Mouse (Mus musculus) heart, postnatal 0 days (tissue): Measurements from ENCODE around the gene C2cd4b. TPM values are rescaled to one million over a fixed set of nuclear protein-coding genes. Genes with fewer than 3 reads are reported as not detected.

ENCODE experiments used
- ATAC-seq: fragments of 200-750 bp; cut with Nextera tagmentation; 2 replicates; pipeline ENCODE4 v1.8.0; 2017; ENCODE audit warnings: low read depth, moderate number of reproducible peaks, moderate library complexity; ENCODE audit not compliant: insufficient read depth
- DNase-seq: peaks from one replicate; pipeline ENCODE4 v3.0.0-alpha.2; 2016; ENCODE audit warnings: low spot score
- H3K27ac ChIP-seq: fragments of 300-500 bp; sonication (generic); 2 replicates; pipeline ENCODE4 v1.5.1; 2014; ENCODE audit warnings: low read depth, mild to moderate bottlenecking
- H3K27me3 ChIP-seq: fragments of 300-500 bp; sonication (generic); 2 replicates; pipeline ENCODE4 v1.6.1; 2014; ENCODE audit warnings: low read length, mixed read lengths; ENCODE audit not compliant: control insufficient read depth, insufficient read depth
- H3K36me3 ChIP-seq: fragments of 300-500 bp; sonication (generic); replicated peaks from 2 replicates; pipeline ENCODE4 v1.6.1; 2014; ENCODE audit warnings: low read length, mixed read lengths; ENCODE audit not compliant: control insufficient read depth, insufficient read depth
- H3K4me1 ChIP-seq: fragments of 300-500 bp; sonication (generic); 2 replicates; pipeline ENCODE4 v1.6.1; 2014; ENCODE audit warnings: antibody characterized with exemption; ENCODE audit not compliant: control insufficient read depth, insufficient read depth
- H3K4me2 ChIP-seq: fragments of 300-500 bp; sonication (generic); 2 replicates; pipeline ENCODE4 v1.6.1; 2014; ENCODE audit warnings: low read depth, mild to moderate bottlenecking, low read length, moderate library complexity
- H3K4me3 ChIP-seq: fragments of 300-500 bp; sonication (generic); 2 replicates; pipeline ENCODE4 v1.5.1; 2014; ENCODE audit warnings: low read depth, low read length
- H3K9ac ChIP-seq: fragments of 300-500 bp; sonication (generic); replicated peaks from 2 replicates; pipeline ENCODE4 v1.6.1; 2014; ENCODE audit warnings: low read depth, low read length, mixed read lengths
- H3K9me3 ChIP-seq: fragments of 300-500 bp; sonication (generic); replicated peaks from 2 replicates; pipeline ENCODE4 v1.6.1; 2016; ENCODE audit warnings: low read length; ENCODE audit not compliant: control insufficient read depth
- CTCF ChIP-seq: IDR thresholded peaks from 2 replicates; pipeline ENCODE4 v1.5.1; 2016; ENCODE audit warnings: antibody characterized with exemption, control low read depth, low read depth
- EP300 ChIP-seq: IDR thresholded peaks from 2 replicates; pipeline ENCODE4 v1.6.1; 2016; ENCODE audit warnings: antibody characterized with exemption, low read depth
- whole genome bisulfite sequencing: fragments of 180-500 bp; shearing (Covaris S2); extraction: QIAGEN DNeasy Blood & Tissue Kit; methylation state at CpG from one replicate; pipeline ENCODE4 v1.1.7; 2014; 5-methylcytosine and 5-hydroxymethylcytosine counted together
- polyA plus RNA-seq: library from polyadenylated mRNA; unstranded; fragments of >200 nt; fragmentation: Nextera tagmentation; extraction: Ambion mirVana; gene quantifications from 2 replicates; pipeline ENCODE4 v1.2.1, GENCODE M21; 2015
- total RNA-seq: library from RNA; depleted of rRNA; stranded (reverse); fragments of >200 nt; gene quantifications from 2 replicates; pipeline ENCODE4 v1.2.3, GENCODE M21; 2014; ENCODE audit warnings: low replicate concordance

The C2cd4b gene
- total and polyA plus RNA-seq, 2 experiments from 2014 or later: 3.7 to 15.8 TPM

- Histone ChIP-seq H3K4me3 (no peak overlapping the region), H3K4me2 (no peak overlapping the region), H3K27ac (no peak overlapping the region), H3K27me3 (no peaks in the 10 kb centered on the region), H3K4me1 (no peaks in the 10 kb centered on the region), H3K9ac (no peak overlapping the region), H3K36me3 (no peaks in the 10 kb centered on the region), H3K9me3 (peaks cover 4% of the 10 kb centered on the region)
- TF ChIP-seq EP300 (no peak), CTCF (no peak)
- 68% methylated on average over 6 of the region's 6 CpGs for WGBS
- no peak for DNase-seq
- ATAC-seq: no peak
These were observed 28.4 kb downstream of the C2cd4b start for GRCm38 (mm10) chr9:67787671-67788070.

GRCm38 (mm10) chr9:67792405-67792804, 33.2 kb downstream of the C2cd4b start:
- TF ChIP-seq CTCF (no peak), EP300 (no peak)
- WGBS: 77% methylated on average over 5 of the region's 5 CpGs
- no peaks in the 10 kb centered on the region for H3K27me3 ChIP-seq
- no peak overlapping the region for H3K9ac ChIP-seq
- DNase-seq (no peak), ATAC-seq (no peak)
- no peaks in the 10 kb centered on the region for H3K9me3 ChIP-seq
- no peaks in the 10 kb centered on the region for H3K36me3 ChIP-seq
- no peak overlapping the region for H3K4me3 ChIP-seq
- no peak overlapping the region for H3K27ac ChIP-seq
- H3K4me1 ChIP-seq: peaks cover 4% of the 10 kb centered on the region; the same call in 1 of the 2 replicates
- no peak overlapping the region for H3K4me2 ChIP-seq

- Histone ChIP-seq H3K4me3 (no peak overlapping the region), H3K27me3 (no peaks in the 10 kb centered on the region), H3K36me3 (no peaks in the 10 kb centered on the region), H3K9me3 (no peaks in the 10 kb centered on the region), H3K4me2 (no peak overlapping the region), H3K27ac (no peak overlapping the region), H3K9ac (no peak overlapping the region), H3K4me1 (peaks cover 4% of the 10 kb centered on the region; the same call in 1 of the 2 replicates)
- ATAC-seq: no peak
- no peak for DNase-seq
- 69% methylated on average over 6 of the region's 6 CpGs for WGBS
- TF ChIP-seq EP300: no peak
- TF ChIP-seq CTCF: no peak
These were observed 34.3 kb downstream of the C2cd4b start for GRCm38 (mm10) chr9:67793501-67793900.

GRCm38 (mm10) chr9:67794216-67794615, 35.0 kb downstream of the C2cd4b start:
- no peak for DNase-seq
- H3K36me3 ChIP-seq: no peaks in the 10 kb centered on the region
- no peak overlapping the region for H3K4me3 ChIP-seq
- H3K4me2 ChIP-seq: no peak overlapping the region
- 56% methylated on average over 1 of the region's 1 CpGs for WGBS
- H3K27me3 ChIP-seq: no peaks in the 10 kb centered on the region
- H3K9me3 ChIP-seq: no peaks in the 10 kb centered on the region
- ATAC-seq: no peak
- no peak overlapping the region for H3K9ac ChIP-seq
- TF ChIP-seq EP300 (no peak), CTCF (no peak)
- peaks cover 11% of the 10 kb centered on the region for H3K4me1 ChIP-seq
- no peak overlapping the region for H3K27ac ChIP-seq

DNA sequence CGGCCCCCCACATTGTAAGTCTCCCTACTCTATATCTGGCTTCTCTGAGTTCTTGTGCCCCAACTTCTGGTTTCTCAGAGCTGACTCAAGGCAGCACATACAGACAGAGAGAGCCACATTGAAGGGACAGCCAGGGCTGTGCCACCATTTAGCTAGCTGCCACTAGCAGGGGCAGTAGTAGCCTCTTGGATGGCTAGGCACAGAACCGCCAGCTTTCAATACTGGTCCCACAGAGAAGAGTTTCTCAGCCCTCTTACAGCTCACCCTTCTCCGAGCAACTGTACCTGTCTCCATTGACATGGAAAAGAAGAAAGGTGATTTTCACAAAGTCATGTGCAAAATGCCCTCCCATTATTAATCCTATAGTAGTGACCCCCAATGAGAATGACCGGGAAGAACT, 35.4 kb downstream of the C2cd4b start:
- Histone ChIP-seq H3K36me3 (no peaks in the 10 kb centered on the region), H3K27me3 (no peaks in the 10 kb centered on the region), H3K9ac (no peak overlapping the region), H3K9me3 (no peaks in the 10 kb centered on the region), H3K4me3 (no peak overlapping the region), H3K4me1 (peaks cover 16% of the 10 kb centered on the region), H3K27ac (no peak overlapping the region), H3K4me2 (no peak overlapping the region)
- DNase-seq (no peak), ATAC-seq (no peak)
- no peak for TF ChIP-seq CTCF
- no peak for TF ChIP-seq EP300
- WGBS: 98% methylated on average over 4 of the region's 4 CpGs

- Histone ChIP-seq H3K27ac (no peak overlapping the region), H3K4me3 (no peak overlapping the region), H3K9me3 (no peaks in the 10 kb centered on the region), H3K27me3 (no peaks in the 10 kb centered on the region), H3K36me3 (no peaks in the 10 kb centered on the region), H3K4me1 (peaks cover 18% of the 10 kb centered on the region), H3K9ac (no peak overlapping the region), H3K4me2 (no peak overlapping the region)
- no peak for DNase-seq
- WGBS: 70% methylated on average over 14 of the region's 14 CpGs
- ATAC-seq: no peak
- TF ChIP-seq EP300: no peak
These were observed 36.0 kb downstream of the C2cd4b start for GRCm38 (mm10) chr9:67795205-67795675.
